Comparison of ENCODE assay signal across 11 mouse cellular contexts in genomic region chr4:32508572-32508971, GRCm38 (mm10).
DNase-seq lines count a peak whose midpoint lies in the region; ATAC-seq lines count a peak whose summit lies in the region.
"Had no signal": no experiment of that assay in that cellular context is flagged by ENCODE, and none has a peak within 500 bp of the region (broad histone marks: within the 10 kb centered on the region; RNA-seq: fewer than 3 reads in every experiment).

No protein-coding gene starts in this region.

- H3K4me1 ChIP-seq in hindbrain, embryonic 10.5 days (replicated peaks): peaks cover 25% of the 10 kb centered on the region
- H3K4me1 ChIP-seq in hindbrain, embryonic 11.5 days (replicated peaks; ENCODE audit: control insufficient read depth, insufficient read depth, low read length): no peaks in the 10 kb centered on the region
- H3K4me1 ChIP-seq in forebrain, embryonic 12.5 days: peaks cover 34% of the 10 kb centered on the region
- H3K4me1 ChIP-seq in limb, embryonic 12.5 days (replicated peaks): peaks cover 42% of the 10 kb centered on the region

- H3K4me2 ChIP-seq in hindbrain, embryonic 11.5 days (replicated peaks; ENCODE audit: low read depth, low read length): no peak overlapping the region
- H3K4me2 ChIP-seq in forebrain, embryonic 12.5 days: peak overlapping the region; percentile 21; the same call in 1 of the 2 replicates
- peak overlapping the region; percentile 22 for H3K4me2 ChIP-seq in limb, embryonic 12.5 days
- H3K4me2 ChIP-seq: neural tube, embryonic 12.5 days had no signal

- H3K36me3 ChIP-seq in hindbrain, embryonic 10.5 days: peaks cover 18% of the 10 kb centered on the region
- H3K36me3 ChIP-seq in hindbrain, embryonic 11.5 days (ENCODE audit: control insufficient read depth, insufficient read depth, low read length): no peaks in the 10 kb centered on the region
- no peaks in the 10 kb centered on the region; the same call in 1 of the 2 replicates for H3K36me3 ChIP-seq in forebrain, embryonic 12.5 days (replicated peaks)
- H3K36me3 ChIP-seq in limb, embryonic 12.5 days: no peaks in the 10 kb centered on the region

- no peaks in the 10 kb centered on the region for H3K9me3 ChIP-seq in hindbrain, embryonic 10.5 days
- no peaks in the 10 kb centered on the region for H3K9me3 ChIP-seq in hindbrain, embryonic 11.5 days (ENCODE audit: control insufficient read depth, low read length)
- no peaks in the 10 kb centered on the region for H3K9me3 ChIP-seq in forebrain, embryonic 12.5 days
- H3K9me3 ChIP-seq in limb, embryonic 12.5 days: no peaks in the 10 kb centered on the region
- H3K9me3 ChIP-seq: neural tube, embryonic 12.5 days had no signal

- DNase-seq in hindbrain, embryonic 10.5 days (ENCODE audit: low spot score): no peak
- no peak for DNase-seq in hindbrain, embryonic 11.5 days (ENCODE audit: low spot score)
- peak; percentile 45 for DNase-seq in brain, adult 2 months (ENCODE audit: low read depth, low spot score)
- DNase-seq in c-Kit-positive CD71-positive TER-119-positive erythroid progenitor cells, embryonic 14.5 days (ENCODE audit: low spot score): no peak
- DNase-seq in cerebellum, adult 11-12 months: no peak
- DNase-seq in embryo, embryonic 10.5 days (ENCODE audit: low spot score): no peak
- DNase-seq: adrenal gland, postnatal 10 days; lung, adult 18-20 months had no signal

- H3K9ac ChIP-seq in hindbrain, embryonic 11.5 days (ENCODE audit: low read depth, low read length): no peak overlapping the region
- H3K9ac ChIP-seq in forebrain, embryonic 12.5 days: no peak overlapping the region
- no peak overlapping the region for H3K9ac ChIP-seq in limb, embryonic 12.5 days (replicated peaks)
- H3K9ac ChIP-seq: neural tube, embryonic 12.5 days had no signal

- H3K4me3 ChIP-seq in hindbrain, embryonic 10.5 days: no peak overlapping the region
- no peak overlapping the region for H3K4me3 ChIP-seq in hindbrain, embryonic 11.5 days (ENCODE audit: low read depth, low read length)
- no peak overlapping the region for H3K4me3 ChIP-seq in forebrain, embryonic 12.5 days (replicated peaks)
- H3K4me3 ChIP-seq in limb, embryonic 12.5 days (replicated peaks): no peak overlapping the region
- H3K4me3 ChIP-seq: neural tube, embryonic 12.5 days had no signal

- no peaks in the 10 kb centered on the region for H3K27me3 ChIP-seq in hindbrain, embryonic 10.5 days (ENCODE audit: insufficient read depth, poor library complexity, severe bottlenecking)
- H3K27me3 ChIP-seq in hindbrain, embryonic 11.5 days (ENCODE audit: control insufficient read depth, insufficient read depth, low read length): no peaks in the 10 kb centered on the region
- no peaks in the 10 kb centered on the region for H3K27me3 ChIP-seq in forebrain, embryonic 12.5 days
- no peaks in the 10 kb centered on the region for H3K27me3 ChIP-seq in limb, embryonic 12.5 days
- H3K27me3 ChIP-seq: neural tube, embryonic 12.5 days had no signal

- ATAC-seq in hindbrain, embryonic 11.5 days (ENCODE audit: low FRiP score): no peak
- peak; percentile 62; the same call in 1 of the 2 replicates for ATAC-seq in forebrain, embryonic 12.5 days (ENCODE audit: low FRiP score)
- peak; percentile 60 for ATAC-seq in limb, embryonic 12.5 days (ENCODE audit: insufficient number of reproducible peaks, insufficient read depth, low FRiP score, low TSS enrichment, low read depth)

- H3K27ac ChIP-seq in hindbrain, embryonic 10.5 days: peak overlapping the region; percentile 6; the same call in 1 of the 2 replicates
- no peak overlapping the region for H3K27ac ChIP-seq in hindbrain, embryonic 11.5 days (ENCODE audit: low read depth, low read length)
- peak overlapping the region; percentile 92 for H3K27ac ChIP-seq in forebrain, embryonic 12.5 days
- H3K27ac ChIP-seq in limb, embryonic 12.5 days: peak overlapping the region; percentile 83
- H3K27ac ChIP-seq: neural tube, embryonic 12.5 days had no signal

- 51% methylated on average over 2 of the region's 2 CpGs for WGBS in hindbrain, embryonic 10.5 days
- WGBS in hindbrain, embryonic 11.5 days: 58% methylated on average over 2 of the region's 2 CpGs
- 16% methylated on average over 2 of the region's 2 CpGs for WGBS in forebrain, embryonic 12.5 days
- WGBS in limb, embryonic 12.5 days: 19% methylated on average over 2 of the region's 2 CpGs
